Mouse (Mus musculus) adrenal gland, postnatal 4 days (tissue): ENCODE results near the gene Kif1a. TPM values are rescaled to one million over a fixed set of nuclear protein-coding genes. Genes with fewer than 3 reads are reported as not detected.
A peak's percentile ranks its signal among the peaks of the same experiment; 100 is the strongest.

Source experiments
- DNase-seq, 2 experiments: peaks; one replicate each; pipeline ENCODE4 v3.0.0; 2021 to 2022; ENCODE audit warnings: low spot score in 2 of 2, mixed read lengths in 2 of 2
- long read RNA-seq, 2 experiments: library from polyadenylated mRNA; stranded (forward); transcript quantifications; one replicate each; pipeline ENCODE4 v2.0.0; 2021
- total RNA-seq, 2 experiments: library from RNA; stranded (reverse); gene quantifications; 2 replicates each; pipeline ENCODE4 v1.2.3; 2021

Gene Kif1a
- 10 to 100 TPM; 36.0 to 45.0 TPM for total RNA-seq
- long read RNA-seq, experiment 1, partial matches to known transcripts, result 0 of 4 reads
- long read RNA-seq, experiment 1, other reads (novel, unspliced or antisense), result 4 of 4 reads
- long read RNA-seq, experiment 2, partial matches to known transcripts, result 15 of 26 reads
- long read RNA-seq, experiment 2, other reads (novel, unspliced or antisense), result 11 of 26 reads

- DNase-seq, result no peak
Measured at GRCm38 (mm10) chr1:93101571-93102061, at the start of gene Kif1a. Kif1a (minus strand) TSS chr1:93101951.

- no peak for DNase-seq
Measured at GRCm38 (mm10) chr1:93150907-93151661, 49.3 kb upstream of the Kif1a start.

GRCm38 (mm10) chr1:93144176-93144575 lies 42.4 kb upstream of the Kif1a start:
- no peak for DNase-seq

GRCm38 (mm10) chr1:93142871-93143270 lies 41.1 kb upstream of the Kif1a start:
- no peak for DNase-seq

- no peak for DNase-seq
Measured at GRCm38 (mm10) chr1:93139713-93140112, 38.0 kb upstream of the Kif1a start.

GRCm38 (mm10) chr1:93138534-93138933 lies 36.8 kb upstream of the Kif1a start:
- no peak for DNase-seq

GRCm38 (mm10) chr1:93135036-93135526 lies 33.3 kb upstream of the Kif1a start, which contains the start of gene Agxt:
Agxt (plus strand) TSS chr1:93135240.
- DNase-seq, result no peak

- DNase-seq, result no peak
Measured at GRCm38 (mm10) chr1:93132676-93133075, 30.9 kb upstream of the Kif1a start.

- DNase-seq, result no peak
Measured at GRCm38 (mm10) chr1:93130242-93130983, 28.7 kb upstream of the Kif1a start.

GRCm38 (mm10) chr1:93128710-93129349 lies 27.1 kb upstream of the Kif1a start:
- peak in 1 of 2 experiments; percentile 43 for DNase-seq

GRCm38 (mm10) chr1:93128209-93128608 lies 26.5 kb upstream of the Kif1a start:
- no peak for DNase-seq

GRCm38 (mm10) chr1:93125256-93125655 lies 23.5 kb upstream of the Kif1a start:
- no peak for DNase-seq

- DNase-seq, result no peak
Measured at GRCm38 (mm10) chr1:93124066-93124465, 22.3 kb upstream of the Kif1a start.

- no peak for DNase-seq
Measured at GRCm38 (mm10) chr1:93123179-93123854, 21.6 kb upstream of the Kif1a start.

- DNase-seq, result no peak
Measured at GRCm38 (mm10) chr1:93118816-93119215, 17.1 kb upstream of the Kif1a start.

GRCm38 (mm10) chr1:93115471-93115870 lies 13.7 kb upstream of the Kif1a start:
- DNase-seq, result no peak

GRCm38 (mm10) chr1:93114713-93115463 lies 13.1 kb upstream of the Kif1a start:
- no peak for DNase-seq

GRCm38 (mm10) chr1:93102700-93103099 lies 949 bp upstream of the Kif1a start:
- DNase-seq, result no peak

- no peak for DNase-seq
Measured at GRCm38 (mm10) chr1:93100576-93101491, 917 bp downstream of the Kif1a start.
